In genomic region chr6:145499574-145500546, GRCm38 (mm10) we compare ENCODE assay signal across 15 mouse cellular contexts.
A peak's percentile ranks its signal among the peaks of the same experiment; 100 is the strongest.
DNase-seq lines count a peak whose midpoint lies in the region; ATAC-seq and TF ChIP-seq lines count a peak whose summit lies in the region.
"Had no signal": no experiment of that assay in that cellular context is flagged by ENCODE, and none has a peak within 500 bp of the region (broad histone marks: within the 10 kb centered on the region; RNA-seq: fewer than 3 reads in every experiment).

No protein-coding gene starts in this region.

- 74% methylated on average over 19 of the region's 19 CpGs for WGBS in heart, embryonic 12.5 days
- WGBS in lung, postnatal 0 days: 50% methylated on average over 19 of the region's 19 CpGs

- TF ChIP-seq EP300 in lung, postnatal 0 days (IDR thresholded peaks at IDR 0.05): no peak

- H3K4me1 ChIP-seq in heart, embryonic 12.5 days (replicated peaks): peaks cover 4% of the 10 kb centered on the region; the same call in 1 of the 2 replicates
- H3K4me1 ChIP-seq in lung, postnatal 0 days (ENCODE audit: insufficient read depth, low read depth, low read length): no peaks in the 10 kb centered on the region
- H3K4me1 ChIP-seq: embryonic facial prominence, embryonic 12.5 days; forebrain, embryonic 12.5 days; heart, embryonic 15.5 days; hindbrain, embryonic 15.5 days; midbrain, embryonic 15.5 days had no signal

- no peaks in the 10 kb centered on the region for H3K27me3 ChIP-seq in heart, embryonic 12.5 days (replicated peaks)
- H3K27me3 ChIP-seq in lung, postnatal 0 days (replicated peaks; ENCODE audit: insufficient read depth, low read length): no peaks in the 10 kb centered on the region
- H3K27me3 ChIP-seq: embryonic facial prominence, embryonic 12.5 days; forebrain, embryonic 12.5 days; heart, embryonic 15.5 days; hindbrain, embryonic 15.5 days; midbrain, embryonic 15.5 days had no signal

- intact Hi-C loops in heart, postnatal 14 days (cut with DNase I): no loop called here
- intact Hi-C loops in heart, postnatal 10 days (cut with DNase I): no loop called here

- ATAC-seq in heart, embryonic 12.5 days (ENCODE audit: insufficient number of reproducible peaks, low FRiP score): 0 out of 2 replicates have a peak, but pooled peaks have one; percentile 3
- ATAC-seq in lung, postnatal 0 days: peak; percentile 55
- ATAC-seq in activated CD4-positive, CD25-positive, alpha-beta regulatory T cell, adult 4 months: no peak
- no peak for ATAC-seq in megakaryocyte-erythroid progenitor cell, adult 5-6 weeks (replicated peaks; ENCODE audit: low FRiP score, low TSS enrichment, poor library complexity, severe bottlenecking)
- ATAC-seq: midbrain, embryonic 15.5 days had no signal

- no peak for TF ChIP-seq CTCF in lung, postnatal 0 days (IDR thresholded peaks at IDR 0.05)

- H3K9me3 ChIP-seq in heart, embryonic 12.5 days (replicated peaks): peaks cover 6% of the 10 kb centered on the region; the same call in 1 of the 2 replicates
- H3K9me3 ChIP-seq in lung, postnatal 0 days (ENCODE audit: low read length): no peaks in the 10 kb centered on the region
- H3K9me3 ChIP-seq: forebrain, embryonic 12.5 days; heart, embryonic 15.5 days; hindbrain, embryonic 15.5 days; midbrain, embryonic 15.5 days had no signal

- H3K4me3 ChIP-seq in heart, embryonic 12.5 days: no peak overlapping the region
- H3K4me3 ChIP-seq in lung, postnatal 0 days (ENCODE audit: low read depth, low read length): no peak overlapping the region
- H3K4me3 ChIP-seq: embryonic facial prominence, embryonic 12.5 days; forebrain, embryonic 12.5 days; heart, embryonic 15.5 days; hindbrain, embryonic 15.5 days; midbrain, embryonic 15.5 days had no signal

- H3K27ac ChIP-seq in heart, embryonic 12.5 days (ENCODE audit: poor library complexity, severe bottlenecking): no peak overlapping the region
- H3K27ac ChIP-seq in lung, postnatal 0 days (ENCODE audit: low read length): no peak overlapping the region; the same call in 1 of the 2 replicates
- H3K27ac ChIP-seq: embryonic facial prominence, embryonic 12.5 days; forebrain, embryonic 12.5 days; heart, embryonic 15.5 days; hindbrain, embryonic 15.5 days; midbrain, embryonic 15.5 days had no signal

- H3K36me3 ChIP-seq in heart, embryonic 12.5 days: no peaks in the 10 kb centered on the region
- no peaks in the 10 kb centered on the region for H3K36me3 ChIP-seq in lung, postnatal 0 days (ENCODE audit: insufficient read depth, low read length)
- H3K36me3 ChIP-seq: embryonic facial prominence, embryonic 12.5 days; forebrain, embryonic 12.5 days; heart, embryonic 15.5 days; hindbrain, embryonic 15.5 days; midbrain, embryonic 15.5 days had no signal

- DNase-seq in heart, postnatal 14 days: no peak
- DNase-seq in kidney, adult 11 months: peak; percentile 50
- peak; percentile 22 to 34 for DNase-seq in kidney, postnatal 4 days
- DNase-seq in lung, postnatal 0 days (ENCODE audit: low spot score): peak; percentile 72
- no peak for DNase-seq in heart, postnatal 10 days
- DNase-seq: cerebellum, postnatal 10 days; thymus, postnatal 25 days had no signal

- no peak overlapping the region for H3K9ac ChIP-seq in heart, embryonic 12.5 days
- H3K9ac ChIP-seq in lung, postnatal 0 days (replicated peaks; ENCODE audit: low read depth): no peak overlapping the region
- H3K9ac ChIP-seq: embryonic facial prominence, embryonic 12.5 days; forebrain, embryonic 12.5 days; heart, embryonic 15.5 days; hindbrain, embryonic 15.5 days; midbrain, embryonic 15.5 days had no signal

- no peak overlapping the region for H3K4me2 ChIP-seq in heart, embryonic 12.5 days
- no peak overlapping the region for H3K4me2 ChIP-seq in lung, postnatal 0 days (replicated peaks; ENCODE audit: low read depth, low read length)
- H3K4me2 ChIP-seq: embryonic facial prominence, embryonic 12.5 days; forebrain, embryonic 12.5 days; heart, embryonic 15.5 days; hindbrain, embryonic 15.5 days; midbrain, embryonic 15.5 days had no signal

Comparison
In these comparisons a context has a peak if more than half of its experiments do, and no peak if none do; other contexts are left out.
1. ATAC-seq: peak in heart, embryonic 12.5 days (single experiment) and lung, postnatal 0 days (single experiment); none in activated CD4-positive, CD25-positive, alpha-beta regulatory T cell, adult 4 months (single experiment) and megakaryocyte-erythroid progenitor cell, adult 5-6 weeks (single experiment).
2. DNase-seq: peak in kidney, adult 11 months (single experiment), kidney, postnatal 4 days (2 of 2) and lung, postnatal 0 days (single experiment); none in heart, postnatal 14 days (0 of 2) and heart, postnatal 10 days (0 of 2).